Mouse (Mus musculus) embryonic facial prominence, embryonic 15.5 days (tissue): ENCODE measurements at regions not wholly inside any gene's neighbourhood (a gene's known extent, or its start where the extent isn't known, plus 50 kb on each side); places are given as distances from the start of the nearest gene placed in this dataset.
A peak's percentile ranks its signal among the peaks of the same experiment; 100 is the strongest.

Experiments
- ATAC-seq: fragments of 200-750 bp; cut with Nextera tagmentation; 2 replicates; pipeline ENCODE4 v1.8.0; 2017; ENCODE audit warnings: low read depth, moderate TSS enrichment; ENCODE audit not compliant: insufficient number of reproducible peaks, low FRiP score, low TSS enrichment
- H3K27ac ChIP-seq: fragments of 300-500 bp; sonication (generic); replicated peaks from 2 replicates; pipeline ENCODE4 v1.5.1; 2015; ENCODE audit warnings: mild to moderate bottlenecking, inconsistent platforms
- H3K27me3 ChIP-seq: fragments of 300-500 bp; sonication (generic); 2 replicates; pipeline ENCODE4 v1.6.1; 2015; ENCODE audit warnings: inconsistent platforms
- H3K36me3 ChIP-seq: fragments of 300-500 bp; sonication (generic); 2 replicates; pipeline ENCODE4 v1.6.1; 2015; ENCODE audit warnings: mild to moderate bottlenecking, inconsistent platforms
- H3K4me1 ChIP-seq: fragments of 300-500 bp; sonication (generic); 2 replicates; pipeline ENCODE4 v1.6.1; 2015; ENCODE audit warnings: inconsistent platforms
- H3K4me2 ChIP-seq: fragments of 300-500 bp; sonication (generic); replicated peaks from 2 replicates; pipeline ENCODE4 v1.6.1; 2015; ENCODE audit warnings: mild to moderate bottlenecking, inconsistent platforms
- H3K4me3 ChIP-seq: fragments of 300-500 bp; sonication (generic); replicated peaks from 2 replicates; pipeline ENCODE4 v1.5.1; 2015; ENCODE audit warnings: mild to moderate bottlenecking, inconsistent platforms
- H3K9ac ChIP-seq: fragments of 300-500 bp; sonication (generic); 2 replicates; pipeline ENCODE4 v1.6.1; 2015; ENCODE audit warnings: inconsistent platforms
- H3K9me3 ChIP-seq: fragments of 300-500 bp; sonication (generic); replicated peaks from 2 replicates; pipeline ENCODE4 v1.6.1; 2016; ENCODE audit warnings: inconsistent platforms
- WGBS: fragments of 180-500 bp; shearing (Covaris S2); methylation state at CpG from one replicate; pipeline ENCODE4 v1.1.7; 2015; 5-methylcytosine and 5-hydroxymethylcytosine counted together

GRCm38 (mm10) chr14:114842327-114842726, 249.7 kb upstream of the Gpc5 start:
- Histone ChIP-seq H3K27me3 (no peaks in the 10 kb centered on the region), H3K36me3 (no peaks in the 10 kb centered on the region), H3K4me2 (no peak overlapping the region), H3K27ac (no peak overlapping the region), H3K4me3 (no peak overlapping the region), H3K4me1 (peaks cover 5% of the 10 kb centered on the region; the same call in 1 of the 2 replicates), H3K9ac (no peak overlapping the region), H3K9me3 (no peaks in the 10 kb centered on the region)
- 82% methylated on average over 8 of the region's 8 CpGs for WGBS
- no peak for ATAC-seq

- Histone ChIP-seq H3K27ac (no peak overlapping the region), H3K9me3 (no peaks in the 10 kb centered on the region), H3K4me3 (no peak overlapping the region), H3K9ac (no peak overlapping the region), H3K4me1 (no peaks in the 10 kb centered on the region), H3K27me3 (no peaks in the 10 kb centered on the region), H3K36me3 (no peaks in the 10 kb centered on the region), H3K4me2 (no peak overlapping the region)
- no peak for ATAC-seq
- 56% methylated on average over 6 of the region's 6 CpGs for WGBS
Observed at GRCm38 (mm10) chr14:114843105-114843743, 248.8 kb upstream of the Gpc5 start.

GRCm38 (mm10) chr14:114854324-114855054, 237.5 kb upstream of the Gpc5 start:
- 22% methylated on average over 9 of the region's 9 CpGs for WGBS
- Histone ChIP-seq H3K36me3 (no peaks in the 10 kb centered on the region), H3K27ac (no peak overlapping the region), H3K9ac (no peak overlapping the region), H3K4me3 (no peak overlapping the region), H3K9me3 (no peaks in the 10 kb centered on the region), H3K4me2 (no peak overlapping the region), H3K4me1 (no peaks in the 10 kb centered on the region), H3K27me3 (no peaks in the 10 kb centered on the region)
- ATAC-seq = peak; percentile 24; the same call in 1 of the 2 replicates

DNA sequence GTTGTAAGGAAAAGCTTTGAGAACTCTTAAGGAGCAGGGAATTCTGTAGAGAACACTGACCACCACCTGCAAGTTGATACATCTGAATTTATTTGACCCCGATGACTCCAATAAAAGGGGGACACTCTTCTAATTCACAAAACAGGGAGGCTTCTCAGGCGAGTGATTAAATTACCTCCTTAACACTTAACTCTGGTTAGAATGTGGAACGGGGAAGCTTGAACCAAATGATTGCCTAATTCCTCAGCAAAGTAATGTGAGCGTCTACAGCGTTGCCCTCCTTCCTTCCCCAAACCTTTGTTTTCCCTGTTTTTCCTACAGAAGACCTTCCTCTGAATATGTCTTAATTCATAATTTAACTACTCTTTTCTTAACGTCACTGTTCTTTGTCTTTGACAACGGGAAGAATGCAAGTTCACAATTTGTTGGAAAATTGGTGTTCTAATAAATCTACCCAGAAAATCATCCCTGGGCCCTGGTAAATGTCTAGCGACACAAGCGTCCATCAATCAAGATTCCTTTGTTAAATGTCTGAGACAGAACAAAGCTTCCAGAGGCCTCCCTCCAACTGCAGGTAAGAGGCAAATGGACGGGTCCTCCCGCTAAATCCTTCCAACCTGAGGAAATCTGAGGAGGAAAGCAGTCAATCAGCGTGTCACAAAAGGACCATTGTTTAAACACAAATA, 236.8 kb upstream of the Gpc5 start:
- Histone ChIP-seq H3K4me3 (no peak overlapping the region), H3K36me3 (no peaks in the 10 kb centered on the region), H3K9me3 (no peaks in the 10 kb centered on the region), H3K9ac (no peak overlapping the region), H3K27me3 (no peaks in the 10 kb centered on the region), H3K4me2 (no peak overlapping the region), H3K27ac (no peak overlapping the region), H3K4me1 (no peaks in the 10 kb centered on the region)
- ATAC-seq = no peak
- 20% methylated on average over 12 of the region's 12 CpGs for WGBS

DNA sequence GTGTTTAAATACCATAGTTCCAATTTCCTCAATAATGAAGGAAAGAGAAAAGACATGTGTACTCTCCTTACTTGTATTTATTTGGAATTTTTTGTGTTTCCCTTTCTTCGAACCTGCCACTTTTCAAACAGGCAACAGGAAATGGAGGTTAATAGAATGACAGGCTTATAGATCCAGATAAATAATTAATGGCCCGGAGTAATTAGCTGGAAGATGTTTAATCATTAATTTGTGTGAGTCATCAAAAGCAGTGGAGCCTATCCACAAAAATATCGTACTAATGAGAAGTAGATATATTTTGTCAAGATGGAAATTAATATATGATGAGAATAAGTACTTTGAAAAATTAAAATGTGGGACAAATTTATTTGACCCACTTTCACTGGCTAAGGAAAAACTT, 236.3 kb upstream of the Gpc5 start:
- H3K4me3 ChIP-seq = no peak overlapping the region
- H3K4me2 ChIP-seq = no peak overlapping the region
- no peak overlapping the region for H3K9ac ChIP-seq
- ATAC-seq = no peak
- no peaks in the 10 kb centered on the region for H3K27me3 ChIP-seq
- H3K36me3 ChIP-seq = no peaks in the 10 kb centered on the region
- no peaks in the 10 kb centered on the region for H3K4me1 ChIP-seq
- no peak overlapping the region for H3K27ac ChIP-seq
- WGBS = 37% methylated on average over 3 of the region's 3 CpGs
- no peaks in the 10 kb centered on the region for H3K9me3 ChIP-seq

DNA sequence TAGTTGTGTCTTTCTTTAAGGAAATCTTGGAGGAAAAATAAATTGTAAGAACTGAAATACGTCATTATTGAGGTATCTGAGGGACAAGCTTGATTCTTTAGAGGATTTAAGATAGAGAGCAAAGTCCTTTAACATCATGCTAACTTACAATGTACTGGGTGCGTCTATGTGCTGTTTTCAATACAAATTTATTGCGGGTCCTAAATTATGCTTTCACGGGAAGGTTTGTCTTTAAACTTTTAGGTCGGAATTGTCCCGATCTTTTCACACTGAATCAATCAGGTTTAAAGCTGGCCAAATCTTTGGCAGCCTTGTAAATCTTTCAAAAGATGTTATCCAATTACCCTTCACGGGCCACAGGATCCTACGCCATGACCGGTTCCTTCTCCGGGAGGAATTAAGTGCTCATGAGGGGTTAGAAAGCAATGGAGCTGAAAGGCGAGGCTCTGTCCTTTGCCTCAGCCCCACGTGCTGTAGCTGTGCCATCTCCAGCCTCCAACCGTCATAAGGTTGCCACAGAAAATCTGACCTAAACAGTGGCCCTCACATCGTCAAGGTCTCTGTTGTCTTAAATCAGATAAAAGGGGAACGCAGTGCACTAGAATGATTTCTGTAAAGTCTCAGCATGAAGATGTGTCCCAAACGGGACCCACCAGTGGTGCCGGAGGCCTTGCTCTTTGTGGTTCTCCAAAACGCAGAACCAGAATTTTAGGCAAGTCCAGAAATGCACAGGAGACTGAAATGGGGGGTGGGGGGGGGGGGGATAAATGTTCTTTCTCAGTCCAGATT, 235.6 kb upstream of the Gpc5 start:
- no peak overlapping the region for H3K9ac ChIP-seq
- ATAC-seq = no peak
- H3K9me3 ChIP-seq = no peaks in the 10 kb centered on the region
- no peaks in the 10 kb centered on the region for H3K4me1 ChIP-seq
- no peaks in the 10 kb centered on the region for H3K27me3 ChIP-seq
- H3K4me3 ChIP-seq = no peak overlapping the region
- no peak overlapping the region for H3K4me2 ChIP-seq
- no peaks in the 10 kb centered on the region for H3K36me3 ChIP-seq
- no peak overlapping the region for H3K27ac ChIP-seq
- 35% methylated on average over 18 of the region's 18 CpGs for WGBS

- 25% methylated on average over 4 of the region's 4 CpGs for WGBS
- ATAC-seq = no peak
- H3K4me3 ChIP-seq = no peak overlapping the region
- no peaks in the 10 kb centered on the region for H3K27me3 ChIP-seq
- no peak overlapping the region for H3K9ac ChIP-seq
- H3K9me3 ChIP-seq = no peaks in the 10 kb centered on the region
- H3K4me2 ChIP-seq = no peak overlapping the region
- no peaks in the 10 kb centered on the region for H3K36me3 ChIP-seq
- no peaks in the 10 kb centered on the region for H3K4me1 ChIP-seq
- no peak overlapping the region for H3K27ac ChIP-seq
Observed at GRCm38 (mm10) chr14:114857171-114857570, 234.8 kb upstream of the Gpc5 start.

- Histone ChIP-seq H3K27ac (no peak overlapping the region), H3K4me1 (no peaks in the 10 kb centered on the region), H3K4me3 (no peak overlapping the region), H3K9me3 (no peaks in the 10 kb centered on the region), H3K9ac (no peak overlapping the region), H3K36me3 (no peaks in the 10 kb centered on the region), H3K4me2 (no peak overlapping the region), H3K27me3 (no peaks in the 10 kb centered on the region)
- no peak for ATAC-seq
- 8% methylated on average over 7 of the region's 7 CpGs for WGBS
Observed at GRCm38 (mm10) chr14:114857689-114858088, 234.3 kb upstream of the Gpc5 start.

DNA sequence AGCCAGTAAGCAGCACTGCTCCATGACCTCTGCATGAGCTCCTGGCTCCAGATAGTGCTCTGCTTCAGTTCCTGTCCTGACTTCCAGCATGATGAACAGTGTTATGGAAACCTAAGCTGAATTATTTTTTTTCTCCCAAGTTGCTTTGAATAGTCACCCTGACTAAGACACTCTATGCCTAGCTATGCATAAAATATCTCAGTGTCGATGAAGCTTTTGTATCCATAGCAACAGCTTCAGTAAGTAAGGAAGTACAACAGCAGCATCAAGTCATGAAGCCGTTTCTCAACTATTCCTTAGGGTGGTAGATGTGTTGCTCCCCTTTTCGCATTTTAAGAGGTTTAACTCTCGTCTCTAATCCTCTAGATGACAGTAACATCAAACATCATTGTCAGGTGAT, 228.4 kb upstream of the Gpc5 start:
- H3K4me1 ChIP-seq = no peaks in the 10 kb centered on the region
- no peaks in the 10 kb centered on the region for H3K27me3 ChIP-seq
- no peaks in the 10 kb centered on the region for H3K36me3 ChIP-seq
- 76% methylated on average over 4 of the region's 4 CpGs for WGBS
- no peak overlapping the region for H3K4me3 ChIP-seq
- no peak overlapping the region for H3K4me2 ChIP-seq
- no peak overlapping the region for H3K27ac ChIP-seq
- no peak for ATAC-seq
- H3K9ac ChIP-seq = no peak overlapping the region
- H3K9me3 ChIP-seq = no peaks in the 10 kb centered on the region

GRCm38 (mm10) chr14:114864102-114864501, 227.9 kb upstream of the Gpc5 start:
- Histone ChIP-seq H3K36me3 (no peaks in the 10 kb centered on the region), H3K4me1 (no peaks in the 10 kb centered on the region), H3K27me3 (no peaks in the 10 kb centered on the region), H3K4me2 (no peak overlapping the region), H3K4me3 (no peak overlapping the region), H3K9me3 (no peaks in the 10 kb centered on the region), H3K9ac (no peak overlapping the region), H3K27ac (no peak overlapping the region)
- 94% methylated on average over 5 of the region's 5 CpGs for whole genome bisulfite sequencing
- no peak for ATAC-seq

DNA sequence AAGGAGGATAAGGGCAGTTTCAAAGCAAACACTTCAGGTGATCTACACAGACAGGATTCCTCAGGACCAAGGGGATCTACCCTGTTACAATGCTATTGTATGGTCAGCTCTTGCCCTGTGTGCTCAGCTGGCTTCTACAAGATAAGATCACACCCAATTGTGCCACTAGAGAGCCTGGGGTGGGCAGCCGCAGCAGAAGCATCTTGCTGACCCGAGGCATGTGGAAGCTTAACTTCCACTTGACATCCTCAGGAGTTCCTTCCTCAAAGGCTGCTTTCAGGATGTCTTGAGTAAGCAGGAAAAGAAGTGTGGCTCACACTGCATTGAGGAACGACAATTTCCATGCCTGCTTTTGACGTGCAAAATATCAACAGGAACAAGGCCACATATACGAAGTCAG, 222.8 kb upstream of the Gpc5 start:
- Histone ChIP-seq H3K36me3 (no peaks in the 10 kb centered on the region), H3K4me3 (no peak overlapping the region), H3K9ac (no peak overlapping the region), H3K4me2 (no peak overlapping the region), H3K9me3 (no peaks in the 10 kb centered on the region), H3K27ac (no peak overlapping the region), H3K27me3 (no peaks in the 10 kb centered on the region), H3K4me1 (no peaks in the 10 kb centered on the region)
- no peak for ATAC-seq
- WGBS = 36% methylated on average over 5 of the region's 5 CpGs
